Mouse (Mus musculus) C2C12 (cell line): ENCODE measurements around the gene Agap3. TPM values are rescaled to one million over a fixed set of nuclear protein-coding genes. Genes with fewer than 3 reads are reported as not detected.

Source experiments
- H3K27me3 ChIP-seq: one replicate; pipeline ENCODE4 v1.6.1; 2011; ENCODE audit not compliant: control insufficient read depth, insufficient read depth, insufficient read length
- H3K36me3 ChIP-seq: one replicate; pipeline ENCODE4 v1.6.1; 2011; ENCODE audit not compliant: control insufficient read depth, insufficient read depth
- H3K4me3 ChIP-seq: one replicate; pipeline ENCODE4 v1.5.1; 2011; ENCODE audit warnings: mild to moderate bottlenecking, control low read depth; ENCODE audit not compliant: poor library complexity, insufficient read depth, severe bottlenecking
- H3K79me2 ChIP-seq: one replicate; pipeline ENCODE4 v1.6.1; 2011; ENCODE audit not compliant: control insufficient read depth, insufficient read depth
- H3K79me3 ChIP-seq: one replicate; pipeline ENCODE4 v1.6.1; 2011; ENCODE audit warnings: low read depth, control low read depth
- H3ac ChIP-seq: one replicate; pipeline ENCODE3; 2011; ENCODE audit warnings: low read depth; ENCODE audit not compliant: control insufficient read depth, insufficient read length
- CEBPB ChIP-seq: IDR thresholded peaks from one replicate; pipeline ENCODE4 v1.6.1; 2011; ENCODE audit warnings: low read depth, mild to moderate bottlenecking, control low read depth, moderate library complexity
- CTCF ChIP-seq: IDR thresholded peaks from one replicate; pipeline ENCODE4 v1.5.1; 2011; ENCODE audit not compliant: control insufficient read depth, insufficient read depth, insufficient read length
- FOSL1 ChIP-seq: IDR thresholded peaks from one replicate; pipeline ENCODE4 v1.8.0; 2011; ENCODE audit warnings: mild to moderate bottlenecking, low read length; ENCODE audit not compliant: poor library complexity, insufficient read depth, severe bottlenecking
- MAX ChIP-seq: IDR thresholded peaks from one replicate; pipeline ENCODE4 v1.6.1; 2011; ENCODE audit warnings: mild to moderate bottlenecking, control low read depth
- MYOD1 ChIP-seq: IDR thresholded peaks from one replicate; pipeline ENCODE4 v1.6.1; 2011; ENCODE audit warnings: low read depth; ENCODE audit not compliant: control insufficient read depth, insufficient read length
- MYOG ChIP-seq: IDR thresholded peaks from one replicate; pipeline ENCODE4 v1.6.1; 2011; ENCODE audit not compliant: control insufficient read depth, insufficient read length; ENCODE audit errors: extremely low read depth
- USF1 ChIP-seq: IDR thresholded peaks from one replicate; pipeline ENCODE4 v1.6.1; 2011; ENCODE audit warnings: low read depth, mild to moderate bottlenecking, control low read depth, moderate library complexity
- polyA plus RNA-seq: library from polyadenylated mRNA; unstranded; fragments of >200 nt; fragmentation: generic; extraction: Trizol; gene quantifications from one replicate; pipeline ENCODE4 v1.2.1, GENCODE M21; 2012; ENCODE audit warnings: missing spikeins

The Agap3 gene
- polyA plus RNA-seq, 1 experiment, result 119 TPM

GRCm38 (mm10) chr5:24483326-24483725 lies 31.3 kb downstream of the Agap3 start:
- peak; percentile 52 for TF ChIP-seq CTCF
- TF ChIP-seq MYOG, result no peak
- Histone ChIP-seq H3ac (no peak overlapping the region), H3K79me3 (no peaks in the 10 kb centered on the region), H3K4me3 (no peak overlapping the region), H3K79me2 (no peaks in the 10 kb centered on the region), H3K27me3 (no peaks in the 10 kb centered on the region), H3K36me3 (peaks cover 53% of the 10 kb centered on the region)

DNA sequence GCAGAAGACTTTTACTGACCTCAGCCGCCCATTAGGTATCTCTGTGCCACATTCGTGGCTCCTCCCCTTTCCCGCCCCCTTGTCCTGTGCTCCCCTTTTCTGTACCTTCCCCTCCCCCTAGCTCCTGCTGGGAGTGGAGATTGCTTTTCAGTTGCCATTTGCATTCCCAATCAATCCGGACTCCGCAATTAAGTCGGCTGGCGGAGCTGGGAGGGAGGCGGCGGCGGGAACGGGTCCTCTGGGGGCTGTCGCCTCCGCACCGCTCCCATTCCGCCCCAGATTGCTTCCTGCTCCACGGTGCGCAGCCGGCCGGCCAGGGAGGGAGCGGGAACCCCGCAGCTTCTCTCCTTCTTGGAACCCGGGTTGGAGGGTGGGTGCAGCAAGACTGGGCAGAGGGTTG lies 33.0 kb downstream of the Agap3 start:
- peaks cover 56% of the 10 kb centered on the region for H3K36me3 ChIP-seq
- H3K79me2 ChIP-seq, result no peaks in the 10 kb centered on the region
- H3K4me3 ChIP-seq, result no peak overlapping the region
- H3K79me3 ChIP-seq, result no peaks in the 10 kb centered on the region
- no peak overlapping the region for H3ac ChIP-seq
- H3K27me3 ChIP-seq, result no peaks in the 10 kb centered on the region
- TF ChIP-seq CEBPB (no peak), FOSL1 (no peak), USF1 (no peak), MAX (no peak), MYOD1 (no peak), CTCF (no peak), MYOG (no peak)

- no peak overlapping the region for H3K4me3 ChIP-seq
- no peaks in the 10 kb centered on the region for H3K79me2 ChIP-seq
- peaks cover 61% of the 10 kb centered on the region for H3K36me3 ChIP-seq
- H3ac ChIP-seq, result no peak overlapping the region
- no peaks in the 10 kb centered on the region for H3K79me3 ChIP-seq
- no peak for TF ChIP-seq MYOD1
- peak; percentile 65 for TF ChIP-seq CTCF
- no peak for TF ChIP-seq FOSL1
- TF ChIP-seq MAX, result no peak
- TF ChIP-seq MYOG, result no peak
- no peaks in the 10 kb centered on the region for H3K27me3 ChIP-seq
Observed at GRCm38 (mm10) chr5:24486097-24486496, 34.1 kb downstream of the Agap3 start.

- Histone ChIP-seq H3K79me3 (no peaks in the 10 kb centered on the region), H3K4me3 (no peak overlapping the region), H3K79me2 (no peaks in the 10 kb centered on the region), H3ac (no peak overlapping the region), H3K27me3 (no peaks in the 10 kb centered on the region), H3K36me3 (peaks cover 63% of the 10 kb centered on the region)
- no peak for TF ChIP-seq MAX
- TF ChIP-seq FOSL1, result no peak
- TF ChIP-seq USF1, result no peak
- TF ChIP-seq MYOG, result no peak
- no peak for TF ChIP-seq CTCF
- TF ChIP-seq MYOD1, result no peak
- TF ChIP-seq CEBPB, result no peak
Observed at GRCm38 (mm10) chr5:24486738-24487137, 34.8 kb downstream of the Agap3 start.

DNA sequence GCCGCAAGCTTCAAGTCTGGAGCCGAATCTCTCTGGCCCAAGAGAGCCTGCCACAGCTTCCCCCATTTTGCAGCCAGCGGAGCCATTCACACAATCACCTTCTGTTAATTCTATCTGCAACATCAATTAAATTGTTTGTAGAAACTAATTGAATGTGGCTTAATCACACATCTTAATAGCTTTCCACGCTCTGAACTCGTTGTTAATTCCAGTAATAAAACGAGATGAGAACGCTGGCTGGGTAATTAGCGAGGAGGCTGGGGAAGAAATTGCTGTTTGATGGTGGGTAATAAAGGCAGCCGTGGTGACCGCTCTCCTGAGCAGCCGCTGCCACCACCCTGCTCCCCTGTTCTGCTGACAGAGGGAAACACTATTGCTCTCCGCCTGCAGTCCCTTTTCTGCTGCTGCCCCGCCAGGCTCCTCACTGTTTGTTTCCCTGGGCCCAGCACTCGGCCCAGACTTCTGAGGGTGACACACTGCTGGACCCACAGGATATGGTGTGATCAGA lies 38.5 kb downstream of the Agap3 start:
- peaks cover 70% of the 10 kb centered on the region for H3K36me3 ChIP-seq
- no peaks in the 10 kb centered on the region for H3K27me3 ChIP-seq
- TF ChIP-seq MAX, result no peak
- TF ChIP-seq MYOD1, result no peak
- TF ChIP-seq MYOG, result no peak
- no peak overlapping the region for H3ac ChIP-seq
- no peaks in the 10 kb centered on the region for H3K79me2 ChIP-seq
- H3K4me3 ChIP-seq, result no peak overlapping the region
- H3K79me3 ChIP-seq, result no peaks in the 10 kb centered on the region

DNA sequence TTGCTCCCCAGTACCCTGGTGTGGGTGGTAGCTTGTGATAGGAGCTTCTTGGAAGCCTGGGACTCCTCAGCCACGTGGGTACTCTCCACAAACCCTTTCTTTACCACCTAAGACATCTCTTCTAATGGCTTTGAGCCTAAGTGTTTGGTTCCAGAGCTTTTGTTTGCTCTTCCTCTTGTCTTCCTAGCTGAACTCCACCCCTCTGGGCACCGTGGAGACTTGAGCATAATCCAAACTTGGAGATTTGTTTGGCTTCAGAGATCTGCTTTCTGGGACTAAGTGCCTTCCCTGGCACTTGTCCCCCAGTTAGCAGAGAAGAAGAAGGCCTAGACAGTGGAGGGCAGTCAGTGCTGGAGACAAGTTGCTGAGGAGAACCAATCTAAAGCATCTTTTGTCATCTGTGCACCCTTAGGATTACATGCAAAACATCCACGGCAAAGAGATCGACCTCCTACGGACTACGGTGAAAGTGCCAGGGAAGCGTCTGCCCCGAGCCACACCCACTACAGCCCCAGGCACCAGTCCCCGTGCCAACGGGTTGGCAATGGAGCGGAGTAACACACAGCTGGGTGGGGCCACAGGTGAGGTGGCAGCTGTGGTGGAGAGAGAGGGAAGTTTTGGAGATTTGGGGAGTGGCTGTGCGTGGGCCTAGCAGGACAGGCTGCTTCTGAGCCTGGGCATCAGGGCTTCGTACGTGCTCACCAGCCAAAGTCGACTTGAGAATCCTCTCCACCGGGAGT lies 40.7 kb downstream of the Agap3 start:
- Histone ChIP-seq H3K79me2 (no peaks in the 10 kb centered on the region), H3K4me3 (no peak overlapping the region), H3K27me3 (no peaks in the 10 kb centered on the region), H3K36me3 (peaks cover 71% of the 10 kb centered on the region), H3ac (no peak overlapping the region), H3K79me3 (no peaks in the 10 kb centered on the region)
- TF ChIP-seq USF1 (no peak), MAX (no peak)
